Mouse (Mus musculus): ENCODE measurements around the gene Pum1. TPM values are rescaled to one million over a fixed set of nuclear protein-coding genes. Genes with fewer than 3 reads are reported as not detected.

Gene Pum1
- polyA plus RNA-seq, 1 experiment from 2014 or later = 115 TPM

- Histone ChIP-seq H3K27me3 (ENCODE audit: control insufficient read depth, insufficient read depth, low read length) (no peaks in the 10 kb centered on the region), H3K9ac (ENCODE audit: low read length) (no peak overlapping the region), H3K4me3 (ENCODE audit: low read depth, low read length) (no peak overlapping the region), H3K4me1 (ENCODE audit: control insufficient read depth, insufficient read depth, low read length) (peaks cover 8% of the 10 kb centered on the region; the same call in 1 of the 2 replicates), H3K36me3 (ENCODE audit: control insufficient read depth, insufficient read depth, low read length) (no peaks in the 10 kb centered on the region; the same call in 1 of the 2 replicates), H3K27ac (replicated peaks; ENCODE audit: low read depth, low read length) (no peak overlapping the region), H3K4me2 (ENCODE audit: low read depth, severe bottlenecking) (no peak overlapping the region), H3K9me3 (ENCODE audit: control insufficient read depth, low read length) (no peaks in the 10 kb centered on the region)
- WGBS = 78% methylated on average over 5 of the region's 5 CpGs
- ATAC-seq (ENCODE audit: insufficient number of reproducible peaks, low FRiP score, low TSS enrichment, low read depth) = no peak
- no peak for DNase-seq (ENCODE audit: low spot score)
These were observed 146.7 kb downstream of the Pum1 start for GRCm38 (mm10) chr4:130809784-130810183.

GRCm38 (mm10) chr4:130810845-130811244 lies 147.7 kb downstream of the Pum1 start:
- Histone ChIP-seq H3K27me3 (ENCODE audit: control insufficient read depth, insufficient read depth, low read length) (no peaks in the 10 kb centered on the region), H3K9me3 (ENCODE audit: control insufficient read depth, low read length) (no peaks in the 10 kb centered on the region), H3K4me2 (ENCODE audit: low read depth, severe bottlenecking) (no peak overlapping the region), H3K27ac (replicated peaks; ENCODE audit: low read depth, low read length) (no peak overlapping the region), H3K9ac (ENCODE audit: low read length) (no peak overlapping the region), H3K36me3 (ENCODE audit: control insufficient read depth, insufficient read depth, low read length) (no peaks in the 10 kb centered on the region; the same call in 1 of the 2 replicates), H3K4me1 (ENCODE audit: control insufficient read depth, insufficient read depth, low read length) (peaks cover 5% of the 10 kb centered on the region; the same call in 1 of the 2 replicates), H3K4me3 (ENCODE audit: low read depth, low read length) (no peak overlapping the region)
- WGBS = 53% methylated on average over 3 of the region's 3 CpGs
- no peak for ATAC-seq (ENCODE audit: insufficient number of reproducible peaks, low FRiP score, low TSS enrichment, low read depth)
- DNase-seq (ENCODE audit: low spot score) = no peak

- 57% methylated on average over 7 of the region's 7 CpGs for WGBS
These were observed 148.3 kb downstream of the Pum1 start for GRCm38 (mm10) chr4:130811385-130811784.

GRCm38 (mm10) chr4:130813958-130814357 lies 150.8 kb downstream of the Pum1 start:
- no peak for ATAC-seq (ENCODE audit: insufficient number of reproducible peaks, low FRiP score, low TSS enrichment, low read depth)

More at GRCm38 (mm10) chr4:130811385-130811784, 148.3 kb downstream of the Pum1 start:
- Histone ChIP-seq H3K36me3 (ENCODE audit: control insufficient read depth, insufficient read depth, low read length) (no peaks in the 10 kb centered on the region), H3K4me3 (ENCODE audit: low read depth, low read length) (no peak overlapping the region), H3K4me1 (ENCODE audit: control insufficient read depth, insufficient read depth, low read length) (peaks cover 5% of the 10 kb centered on the region; the same call in 1 of the 2 replicates), H3K9me3 (ENCODE audit: control insufficient read depth, low read length) (no peaks in the 10 kb centered on the region), H3K4me2 (ENCODE audit: low read depth, severe bottlenecking) (no peak overlapping the region), H3K27ac (replicated peaks; ENCODE audit: low read depth, low read length) (no peak overlapping the region), H3K9ac (ENCODE audit: low read length) (no peak overlapping the region), H3K27me3 (ENCODE audit: control insufficient read depth, insufficient read depth, low read length) (no peaks in the 10 kb centered on the region)
- ATAC-seq (ENCODE audit: insufficient number of reproducible peaks, low FRiP score, low TSS enrichment, low read depth) (no peak), DNase-seq (ENCODE audit: low spot score) (no peak)

GRCm38 (mm10) chr4:130814742-130815330 lies 151.7 kb downstream of the Pum1 start:
- ATAC-seq (ENCODE audit: insufficient number of reproducible peaks, low FRiP score, low TSS enrichment, low read depth) (no peak), DNase-seq (ENCODE audit: low spot score) (no peak)
- Histone ChIP-seq H3K9ac (ENCODE audit: low read length) (no peak overlapping the region), H3K4me2 (ENCODE audit: low read depth, severe bottlenecking) (no peak overlapping the region), H3K36me3 (ENCODE audit: control insufficient read depth, insufficient read depth, low read length) (no peaks in the 10 kb centered on the region), H3K4me3 (ENCODE audit: low read depth, low read length) (no peak overlapping the region), H3K27me3 (ENCODE audit: control insufficient read depth, insufficient read depth, low read length) (no peaks in the 10 kb centered on the region), H3K4me1 (ENCODE audit: control insufficient read depth, insufficient read depth, low read length) (peaks cover 5% of the 10 kb centered on the region; the same call in 1 of the 2 replicates), H3K27ac (replicated peaks; ENCODE audit: low read depth, low read length) (no peak overlapping the region), H3K9me3 (ENCODE audit: control insufficient read depth, low read length) (no peaks in the 10 kb centered on the region)
- 79% methylated on average over 8 of the region's 8 CpGs for WGBS

More at GRCm38 (mm10) chr4:130813958-130814357, 150.8 kb downstream of the Pum1 start:
- Histone ChIP-seq H3K4me1 (ENCODE audit: control insufficient read depth, insufficient read depth, low read length) (peaks cover 5% of the 10 kb centered on the region; the same call in 1 of the 2 replicates), H3K27me3 (ENCODE audit: control insufficient read depth, insufficient read depth, low read length) (no peaks in the 10 kb centered on the region), H3K4me3 (ENCODE audit: low read depth, low read length) (no peak overlapping the region), H3K27ac (replicated peaks; ENCODE audit: low read depth, low read length) (no peak overlapping the region), H3K4me2 (ENCODE audit: low read depth, severe bottlenecking) (no peak overlapping the region), H3K9me3 (ENCODE audit: control insufficient read depth, low read length) (no peaks in the 10 kb centered on the region), H3K36me3 (ENCODE audit: control insufficient read depth, insufficient read depth, low read length) (no peaks in the 10 kb centered on the region), H3K9ac (ENCODE audit: low read length) (no peak overlapping the region)
- no peak for DNase-seq (ENCODE audit: low spot score)
- WGBS = 46% methylated on average over 2 of the region's 2 CpGs

- 89% methylated on average over 8 of the region's 8 CpGs for WGBS
These were observed 152.7 kb downstream of the Pum1 start for GRCm38 (mm10) chr4:130815860-130816259.

GRCm38 (mm10) chr4:130819806-130820205 lies 156.7 kb downstream of the Pum1 start:
- 89% methylated on average over 3 of the region's 3 CpGs for WGBS

More at GRCm38 (mm10) chr4:130815860-130816259, 152.7 kb downstream of the Pum1 start:
- Histone ChIP-seq H3K9ac (ENCODE audit: low read length) (no peak overlapping the region), H3K27ac (replicated peaks; ENCODE audit: low read depth, low read length) (no peak overlapping the region), H3K36me3 (ENCODE audit: control insufficient read depth, insufficient read depth, low read length) (no peaks in the 10 kb centered on the region), H3K27me3 (ENCODE audit: control insufficient read depth, insufficient read depth, low read length) (no peaks in the 10 kb centered on the region), H3K4me3 (ENCODE audit: low read depth, low read length) (no peak overlapping the region), H3K4me1 (ENCODE audit: control insufficient read depth, insufficient read depth, low read length) (peaks cover 5% of the 10 kb centered on the region; the same call in 1 of the 2 replicates), H3K4me2 (ENCODE audit: low read depth, severe bottlenecking) (no peak overlapping the region), H3K9me3 (ENCODE audit: control insufficient read depth, low read length) (no peaks in the 10 kb centered on the region)
- ATAC-seq (ENCODE audit: insufficient number of reproducible peaks, low FRiP score, low TSS enrichment, low read depth) (no peak), DNase-seq (ENCODE audit: low spot score) (no peak)

GRCm38 (mm10) chr4:130820594-130821255 lies 157.6 kb downstream of the Pum1 start:
- WGBS = 86% methylated on average over 7 of the region's 7 CpGs
- no peaks in the 10 kb centered on the region; the same call in 1 of the 2 replicates for H3K36me3 ChIP-seq (ENCODE audit: control insufficient read depth, insufficient read depth, low read length)
- ATAC-seq (ENCODE audit: insufficient number of reproducible peaks, low FRiP score, low TSS enrichment, low read depth) = no peak
- no peaks in the 10 kb centered on the region for H3K27me3 ChIP-seq (ENCODE audit: control insufficient read depth, insufficient read depth, low read length)
- no peak for DNase-seq (ENCODE audit: low spot score)
- H3K4me2 ChIP-seq (ENCODE audit: low read depth, severe bottlenecking) = no peak overlapping the region
- no peaks in the 10 kb centered on the region for H3K4me1 ChIP-seq (ENCODE audit: control insufficient read depth, insufficient read depth, low read length)
- H3K9ac ChIP-seq (ENCODE audit: low read length) = no peak overlapping the region
- H3K4me3 ChIP-seq (ENCODE audit: low read depth, low read length) = no peak overlapping the region
- no peak overlapping the region for H3K27ac ChIP-seq (replicated peaks; ENCODE audit: low read depth, low read length)
- H3K9me3 ChIP-seq (ENCODE audit: control insufficient read depth, low read length) = no peaks in the 10 kb centered on the region

More at GRCm38 (mm10) chr4:130819806-130820205, 156.7 kb downstream of the Pum1 start:
- Histone ChIP-seq H3K4me2 (ENCODE audit: low read depth, severe bottlenecking) (no peak overlapping the region), H3K36me3 (ENCODE audit: control insufficient read depth, insufficient read depth, low read length) (no peaks in the 10 kb centered on the region; the same call in 1 of the 2 replicates), H3K9me3 (ENCODE audit: control insufficient read depth, low read length) (no peaks in the 10 kb centered on the region), H3K27ac (replicated peaks; ENCODE audit: low read depth, low read length) (no peak overlapping the region), H3K9ac (ENCODE audit: low read length) (no peak overlapping the region), H3K4me3 (ENCODE audit: low read depth, low read length) (no peak overlapping the region), H3K27me3 (ENCODE audit: control insufficient read depth, insufficient read depth, low read length) (no peaks in the 10 kb centered on the region), H3K4me1 (ENCODE audit: control insufficient read depth, insufficient read depth, low read length) (no peaks in the 10 kb centered on the region)
- DNase-seq (ENCODE audit: low spot score) (no peak), ATAC-seq (ENCODE audit: insufficient number of reproducible peaks, low FRiP score, low TSS enrichment, low read depth) (no peak)

Measured in limb, embryonic 11.5 days (tissue).